Mouse (Mus musculus): ENCODE measurements at regions not wholly inside any gene's neighbourhood (a gene's known extent, or its start where the extent isn't known, plus 50 kb on each side); places are given as distances from the start of the nearest gene placed in this dataset.
A peak's percentile ranks its signal among the peaks of the same experiment; 100 is the strongest.

- ATAC-seq, result no peak
- H3K4me1 ChIP-seq (replicated peaks), result no peaks in the 10 kb centered on the region
- H3K9me3 ChIP-seq, result no peaks in the 10 kb centered on the region
- H3K9ac ChIP-seq (replicated peaks), result no peak overlapping the region
- H3K36me3 ChIP-seq, result no peaks in the 10 kb centered on the region
- H3K4me2 ChIP-seq (replicated peaks), result no peak overlapping the region
- H3K4me3 ChIP-seq (replicated peaks), result no peak overlapping the region
- no peak overlapping the region for H3K27ac ChIP-seq
- H3K27me3 ChIP-seq, result no peaks in the 10 kb centered on the region
- WGBS, result 91% methylated on average over 6 of the region's 6 CpGs
These were observed 81.9 kb upstream of the Rgs2 start for GRCm38 (mm10) chr1:144085530-144086520.

GRCm38 (mm10) chr1:144078972-144079371 lies 75.0 kb upstream of the Rgs2 start:
- 86% methylated on average over 3 of the region's 3 CpGs for WGBS
- no peak overlapping the region for H3K4me2 ChIP-seq (replicated peaks)

GRCm38 (mm10) chr1:144078446-144078845 lies 74.5 kb upstream of the Rgs2 start:
- 83% methylated on average over 1 of the region's 1 CpGs for WGBS
- ATAC-seq, result no peak
- H3K36me3 ChIP-seq, result no peaks in the 10 kb centered on the region
- no peak overlapping the region for H3K9ac ChIP-seq (replicated peaks)
- H3K4me2 ChIP-seq (replicated peaks), result no peak overlapping the region
- H3K4me3 ChIP-seq (replicated peaks), result no peak overlapping the region
- no peaks in the 10 kb centered on the region for H3K27me3 ChIP-seq
- no peaks in the 10 kb centered on the region for H3K9me3 ChIP-seq
- no peaks in the 10 kb centered on the region for H3K4me1 ChIP-seq (replicated peaks)
- no peak overlapping the region for H3K27ac ChIP-seq

More at GRCm38 (mm10) chr1:144078972-144079371, 75.0 kb upstream of the Rgs2 start:
- Histone ChIP-seq H3K27me3 (no peaks in the 10 kb centered on the region), H3K36me3 (no peaks in the 10 kb centered on the region), H3K9me3 (no peaks in the 10 kb centered on the region), H3K9ac (replicated peaks) (no peak overlapping the region), H3K27ac (no peak overlapping the region), H3K4me1 (replicated peaks) (no peaks in the 10 kb centered on the region), H3K4me3 (replicated peaks) (no peak overlapping the region)
- ATAC-seq, result no peak

- no peak for ATAC-seq
These were observed 72.0 kb upstream of the Rgs2 start for GRCm38 (mm10) chr1:144075991-144076390.

GRCm38 (mm10) chr1:144061283-144061682 lies 57.3 kb upstream of the Rgs2 start:
- H3K27me3 ChIP-seq, result no peaks in the 10 kb centered on the region

More at GRCm38 (mm10) chr1:144075991-144076390, 72.0 kb upstream of the Rgs2 start:
- Histone ChIP-seq H3K27me3 (no peaks in the 10 kb centered on the region), H3K36me3 (no peaks in the 10 kb centered on the region), H3K9ac (replicated peaks) (no peak overlapping the region), H3K4me2 (replicated peaks) (no peak overlapping the region), H3K4me3 (replicated peaks) (no peak overlapping the region), H3K27ac (no peak overlapping the region), H3K4me1 (replicated peaks) (no peaks in the 10 kb centered on the region), H3K9me3 (no peaks in the 10 kb centered on the region)
- 89% methylated on average over 4 of the region's 4 CpGs for whole genome bisulfite sequencing

GRCm38 (mm10) chr1:144055476-144056213 lies 51.7 kb upstream of the Rgs2 start:
- ATAC-seq, result peak; percentile 67
- Histone ChIP-seq H3K9me3 (no peaks in the 10 kb centered on the region), H3K4me3 (replicated peaks) (no peak overlapping the region), H3K27me3 (no peaks in the 10 kb centered on the region), H3K4me1 (replicated peaks) (no peaks in the 10 kb centered on the region), H3K9ac (replicated peaks) (no peak overlapping the region), H3K36me3 (no peaks in the 10 kb centered on the region), H3K4me2 (replicated peaks) (no peak overlapping the region), H3K27ac (no peak overlapping the region)
- WGBS, result 68% methylated on average over 13 of the region's 13 CpGs

More at GRCm38 (mm10) chr1:144061283-144061682, 57.3 kb upstream of the Rgs2 start:
- ATAC-seq, result no peak
- Histone ChIP-seq H3K9me3 (no peaks in the 10 kb centered on the region), H3K4me2 (replicated peaks) (no peak overlapping the region), H3K4me1 (replicated peaks) (no peaks in the 10 kb centered on the region), H3K27ac (no peak overlapping the region), H3K9ac (replicated peaks) (no peak overlapping the region), H3K4me3 (replicated peaks) (no peak overlapping the region), H3K36me3 (no peaks in the 10 kb centered on the region)
- WGBS, result 90% methylated on average over 3 of the region's 3 CpGs

All from midbrain, embryonic 13.5 days (tissue).